Mouse (Mus musculus) testis, adult 10 weeks (tissue): ENCODE results near the gene Cxcl13. TPM values are rescaled to one million over a fixed set of nuclear protein-coding genes. Genes with fewer than 3 reads are reported as not detected.

Experiments used
- polyA plus RNA-seq: library from polyadenylated mRNA; stranded (reverse); fragments of 350-450 nt; fragmentation: Illumina TruSeq; extraction: RNeasy Lipid Tissue Mini Kit (QIAGEN cat#74804); gene quantifications from one replicate; pipeline ENCODE4 v1.2.3, GENCODE M21; 2014; ENCODE audit warnings: low read depth, low replicate concordance

The Cxcl13 gene
- polyA plus RNA-seq = 0.62 TPM

GRCm38 (mm10) chr5:95956651-95957050 is at the start of gene Cxcl13:
Gene Cxcl13 (plus strand): TSS chr5:95956951.

Other genes with a start within 250 kb of the Cxcl13 start
- not detected for gene Gm7978, start 220.8 kb upstream of the Cxcl13 start, polyA plus RNA-seq
- 6.0 TPM for gene Gm7982, start 214.9 kb upstream of the Cxcl13 start, polyA plus RNA-seq
- gene E330014E10Rik, start 181.0 kb upstream of the Cxcl13 start, polyA plus RNA-seq = 0.14 TPM
- gene Cnot6l, start 207.2 kb downstream of the Cxcl13 start, polyA plus RNA-seq = 30.8 TPM